ENCODE assay signal across 8 mouse cellular contexts in the genomic region with DNA sequence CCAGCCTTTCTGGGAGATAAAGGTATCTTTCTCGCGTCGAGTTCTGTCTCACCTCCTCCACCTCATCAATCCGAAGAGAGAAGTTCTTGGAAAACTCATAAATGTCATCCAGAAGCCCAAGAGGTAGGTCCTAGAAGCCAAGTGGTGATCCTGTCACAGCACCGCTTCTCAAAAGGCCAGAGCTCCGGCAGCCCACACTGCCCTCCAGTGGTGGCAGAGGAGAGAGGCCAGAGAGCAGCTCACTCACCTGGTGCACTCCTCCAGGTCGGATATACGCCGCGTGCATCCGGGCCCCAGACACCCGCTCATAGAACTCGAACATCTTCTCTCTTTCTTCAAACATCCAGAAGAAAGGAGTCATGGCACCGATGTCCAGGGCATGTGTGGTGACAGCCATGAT. TPM values are rescaled to one million over a fixed set of nuclear protein-coding genes. Genes with fewer than 3 reads are reported as not detected.
DNase-seq lines count a peak whose midpoint lies in the region; ATAC-seq and TF ChIP-seq lines count a peak whose summit lies in the region.

No protein-coding gene starts in this region.

- no peaks in the 10 kb centered on the region for H3K27me3 ChIP-seq in E14TG2a.4 (ENCODE audit: insufficient read depth, low read length)
- H3K27me3 ChIP-seq in liver, embryonic 14.5 days (ENCODE audit: control insufficient read depth, insufficient read depth, low read length), result no peaks in the 10 kb centered on the region

- 65% methylated on average over 14 of the region's 14 CpGs for WGBS in liver, embryonic 14.5 days (ENCODE audit: insufficient replicate concordance)

- ATAC-seq in liver, embryonic 14.5 days (ENCODE audit: insufficient read depth), result 0 out of 2 replicates have a peak, but pooled peaks have one; percentile 32

- intact Hi-C loops in heart, postnatal 14 days (cut with DNase I), result loop anchor here (2.0 to 5.0 kb wide), 2 partner anchors 16 to 121 kb away; a partner anchor contains a TSS

- H3K4me2 ChIP-seq in liver, embryonic 14.5 days (ENCODE audit: low read depth), result no peak overlapping the region

- no peak overlapping the region for H3K9ac ChIP-seq in liver, embryonic 14.5 days (replicated peaks)

- H3K36me3 ChIP-seq in E14TG2a.4 (ENCODE audit: insufficient read depth, low read length), result peaks cover 87% of the 10 kb centered on the region
- H3K36me3 ChIP-seq in liver, embryonic 14.5 days (replicated peaks; ENCODE audit: control insufficient read depth, insufficient read depth, low read depth), result peaks cover 47% of the 10 kb centered on the region

- peak; percentile 43 for DNase-seq in layer of hippocampus, adult 11-12 months (ENCODE audit: low spot score)
- no peak for DNase-seq in layer of hippocampus, postnatal 36 days
- peak; percentile 85 for DNase-seq in adrenal gland, postnatal 14 days
- peak; percentile 71 to 73 for DNase-seq in heart, postnatal 14 days
- peak in 1 of 3 experiments; percentile 49 for DNase-seq in liver, embryonic 14.5 days (ENCODE audit: low read depth in 3 of 3, low spot score in 3 of 3)
- DNase-seq in retina, postnatal 1 day, result peak; percentile 65
- DNase-seq in layer of hippocampus, adult 9-10 months (ENCODE audit: low spot score), result no peak

- TF ChIP-seq EP300 in liver, embryonic 14.5 days (IDR thresholded peaks at IDR 0.05; ENCODE audit: low read depth), result no peak

- H3K27ac ChIP-seq in liver, embryonic 14.5 days, result no peak overlapping the region

- H3K4me3 ChIP-seq in E14TG2a.4 (replicated peaks; ENCODE audit: low read length), result peak overlapping the region; percentile 37; the same call in 1 of the 2 replicates
- H3K4me3 ChIP-seq in liver, embryonic 14.5 days (ENCODE audit: insufficient read depth in 1 of 2, low read depth in 2 of 2, low read length in 2 of 2), result no peak overlapping the region

- no peaks in the 10 kb centered on the region for H3K9me3 ChIP-seq in E14TG2a.4 (ENCODE audit: low read length)
- no peaks in the 10 kb centered on the region for H3K9me3 ChIP-seq in liver, embryonic 14.5 days (ENCODE audit: control insufficient read depth, low read length)

- peaks cover 67% of the 10 kb centered on the region for H3K4me1 ChIP-seq in E14TG2a.4 (replicated peaks; ENCODE audit: low read depth, low read length)
- peaks cover 2 to 3% of the 10 kb centered on the region in 2 experiments; a peak in 3 of 4 replicates for H3K4me1 ChIP-seq in liver, embryonic 14.5 days (replicated peaks; ENCODE audit: control insufficient read depth in 2 of 2, insufficient read depth in 2 of 2, low read length in 1 of 2)

- peak; percentile 87 for TF ChIP-seq CTCF in E14TG2a.4 (conservative IDR thresholded peaks at IDR 0.05; ENCODE audit: low read length)
- TF ChIP-seq CTCF in liver, embryonic 14.5 days (IDR thresholded peaks at IDR 0.05; ENCODE audit: low read depth), result peak; percentile 95

RNA-seq across cellular contexts. Expression of a gene that starts 4.3 kb away (rescaled TPM):
- total RNA-seq in layer of hippocampus, postnatal 36 days (2021), result 10 to 100 TPM; 13.5 to 15.2 TPM
- 13.4 and 18.8 TPM in 2 replicates for total RNA-seq in adrenal gland, postnatal 14 days (2021)
- 10 to 100 TPM; 10.2 to 11.6 TPM for total RNA-seq in heart, postnatal 14 days (2021)
- 50.1 and 74.3 TPM in 2 replicates for polyA plus RNA-seq in liver, embryonic 14.5 days (2012; rRNA removed)
- polyA plus RNA-seq in liver, embryonic 14.5 days (2014; fragmentation: Nextera tagmentation; extraction: Ambion mirVana), result 87.8 and 104 TPM in 2 replicates

RNA-seq across cellular contexts. Expression of a gene that starts 11.8 kb away (rescaled TPM):
- 10 to 100 TPM; 15.1 to 15.5 TPM for total RNA-seq in layer of hippocampus, postnatal 36 days (2021)
- 3.1 and 3.4 TPM in 2 replicates for total RNA-seq in adrenal gland, postnatal 14 days (2021)
- total RNA-seq in heart, postnatal 14 days (2021), result 1 to 10 TPM; 2.9 to 3.6 TPM
- polyA plus RNA-seq in liver, embryonic 14.5 days (2012; rRNA removed), result 0.11 and 0.17 TPM in 2 replicates
- 0.13 and 0.25 TPM in 2 replicates for polyA plus RNA-seq in liver, embryonic 14.5 days (2014; fragmentation: Nextera tagmentation; extraction: Ambion mirVana)

RNA-seq across cellular contexts. Expression of a gene that starts 12.7 kb away (rescaled TPM):
- 100 to 1,000 TPM; 275 to 286 TPM for total RNA-seq in layer of hippocampus, postnatal 36 days (2021)
- 875 and 896 TPM in 2 replicates for total RNA-seq in adrenal gland, postnatal 14 days (2021)
- 1,000 to 10,000 TPM; 1,236 to 1,272 TPM for total RNA-seq in heart, postnatal 14 days (2021)
- 53.6 and 72.4 TPM in 2 replicates for polyA plus RNA-seq in liver, embryonic 14.5 days (2012; rRNA removed)
- polyA plus RNA-seq in liver, embryonic 14.5 days (2014; fragmentation: Nextera tagmentation; extraction: Ambion mirVana), result 136 TPM in 2 replicates

RNA-seq across cellular contexts. Expression of a gene that starts 13.6 kb away (rescaled TPM):
- total RNA-seq in layer of hippocampus, postnatal 36 days (2021), result 1 to 10 TPM in 1 of 2 experiments, not detected in 1; 1.2 TPM
- total RNA-seq in adrenal gland, postnatal 14 days (2021), result 80.2 and 1,683 TPM in 2 replicates
- total RNA-seq in heart, postnatal 14 days (2021), result 1 to 10 TPM; 1.6 to 4.0 TPM
- polyA plus RNA-seq in liver, embryonic 14.5 days (2012; rRNA removed), result 2,859 and 3,167 TPM in 2 replicates
- polyA plus RNA-seq in liver, embryonic 14.5 days (2014; fragmentation: Nextera tagmentation; extraction: Ambion mirVana), result 5,173 and 5,415 TPM in 2 replicates

RNA-seq across cellular contexts. Expression of a gene that starts 16.1 kb away (rescaled TPM):
- total RNA-seq in layer of hippocampus, postnatal 36 days (2021), result 10 to 100 TPM; 72.4 to 80.2 TPM
- total RNA-seq in adrenal gland, postnatal 14 days (2021), result 52.7 and 58.6 TPM in 2 replicates
- total RNA-seq in heart, postnatal 14 days (2021), result 10 to 100 TPM; 86.2 to 92.8 TPM
- 9.4 and 11.0 TPM in 2 replicates for polyA plus RNA-seq in liver, embryonic 14.5 days (2012; rRNA removed)
- polyA plus RNA-seq in liver, embryonic 14.5 days (2014; fragmentation: Nextera tagmentation; extraction: Ambion mirVana), result 16.0 and 17.5 TPM in 2 replicates

Comparison
In these comparisons a context has a peak if more than half of its experiments do, and no peak if none do; other contexts are left out.
1. DNase-seq: peak in layer of hippocampus, adult 11-12 months (single experiment), adrenal gland, postnatal 14 days (single experiment), heart, postnatal 14 days (2 of 2) and retina, postnatal 1 day (single experiment); none in layer of hippocampus, postnatal 36 days (0 of 2) and layer of hippocampus, adult 9-10 months (single experiment).